Mouse (Mus musculus) effector memory CD4-positive, alpha-beta T cell, adult 5 months (primary cell): ENCODE results near the gene Btbd18. TPM values are rescaled to one million over a fixed set of nuclear protein-coding genes. Genes with fewer than 3 reads are reported as not detected.

Experiments used
- polyA plus RNA-seq: library from polyadenylated mRNA; unstranded; fragments of 100-300 nt; shearing (Covaris generic); gene quantifications from one replicate; pipeline ENCODE4 v1.2.1, GENCODE M21; 2017

Gene Btbd18
- not detected for polyA plus RNA-seq

DNA sequence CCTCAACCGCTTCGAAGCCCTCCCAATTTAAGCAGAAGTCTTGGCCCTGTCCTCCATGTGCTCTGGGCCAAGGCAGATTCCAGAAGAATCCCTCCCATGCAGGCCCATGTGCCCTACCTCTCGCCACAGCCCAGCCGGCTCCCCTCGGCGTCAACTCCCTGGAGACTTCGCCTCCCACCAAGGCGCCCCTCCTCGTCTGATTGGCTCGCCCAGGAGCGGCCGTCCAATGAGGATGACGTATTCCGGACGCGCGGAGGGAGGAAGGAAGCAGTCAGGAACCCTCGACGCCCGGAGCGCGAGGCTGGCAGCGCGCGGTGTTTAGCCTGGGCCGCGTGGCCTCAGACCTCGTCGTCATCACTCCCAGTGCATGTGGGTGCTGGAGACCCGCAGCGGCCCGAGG lies at the start of gene Btbd18:
Btbd18 (plus strand) TSS at position 274 of the 400 bp plus-strand sequence.

GRCm38 (mm10) chr2:84650464-84651195 lies 8.2 kb upstream of the Btbd18 start, which contains the start of gene Ctnnd1:
Ctnnd1 (minus strand) TSS chr2:84650765.

DNA sequence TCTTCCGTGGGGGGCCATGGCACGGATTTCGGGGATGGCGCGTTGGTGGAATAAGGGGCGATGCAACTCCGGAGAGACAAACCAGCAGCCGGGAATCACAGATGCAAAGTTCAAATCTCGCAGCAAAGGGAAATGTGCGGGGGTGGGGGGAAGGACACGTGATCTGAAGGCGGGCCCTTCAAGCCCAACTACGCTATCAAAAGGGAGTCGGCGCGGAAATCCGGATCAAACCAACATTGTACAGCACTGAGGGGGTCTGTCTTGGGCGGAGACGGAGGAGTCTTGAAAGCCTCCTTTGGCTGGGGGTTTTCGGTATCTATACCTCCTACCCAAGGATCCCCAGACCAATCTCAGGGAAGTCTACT lies 11.7 kb downstream of the Btbd18 start, which contains the start of gene Selenoh:
Selenoh (minus strand) TSS at position 202 of the 365 bp plus-strand sequence.

GRCm38 (mm10) chr2:84677968-84678880 lies 19.3 kb downstream of the Btbd18 start, which contains the start of the genes Gm28635 and Med19:
Gm28635 (minus strand) TSS chr2:84678041.
Med19 (plus strand) TSS chr2:84678402.

DNA sequence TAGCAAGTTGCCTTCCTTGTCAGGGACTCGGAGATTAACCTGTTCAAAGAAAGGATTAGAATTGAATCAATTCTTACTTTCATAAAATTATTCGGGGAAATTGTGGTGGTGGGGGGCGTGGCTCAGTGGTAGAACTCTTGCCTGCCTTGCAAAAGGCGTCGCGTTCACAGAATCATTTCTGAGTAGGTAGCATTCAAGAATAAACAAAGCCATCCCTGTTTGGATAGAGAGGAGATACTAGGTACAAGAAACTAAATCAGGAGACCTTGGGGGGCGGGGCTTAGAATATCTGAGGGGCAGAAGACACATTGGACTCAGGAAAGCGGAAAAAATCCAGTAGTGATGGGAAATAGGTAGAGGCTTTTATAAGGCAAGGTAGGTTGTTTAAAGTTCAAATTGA lies 20.1 kb downstream of the Btbd18 start, which contains the start of gene Tmx2:
Tmx2 (minus strand) TSS at position 125 of the 400 bp plus-strand sequence.

GRCm38 (mm10) chr2:84714811-84715561 lies 56.1 kb downstream of the Btbd18 start, which contains the start of gene Zdhhc5:
Zdhhc5 (minus strand) TSS chr2:84715180.

Other genes with a start within 250 kb of the Btbd18 start
- gene Calcrl, start 233.7 kb upstream of the Btbd18 start, polyA plus RNA-seq = 27.4 TPM
- 3.7 TPM for gene Tfpi, start 182.3 kb upstream of the Btbd18 start, polyA plus RNA-seq
- gene Ctnnd1, start 8.3 kb upstream of the Btbd18 start, polyA plus RNA-seq = 0.29 TPM
- gene Selenoh, start 11.7 kb downstream of the Btbd18 start, polyA plus RNA-seq = 49.8 TPM
- gene Gm28635, start 19.0 kb downstream of the Btbd18 start, polyA plus RNA-seq = not detected
- 14.3 TPM for gene Med19, start 19.3 kb downstream of the Btbd18 start, polyA plus RNA-seq
- gene Tmx2, start 20.1 kb downstream of the Btbd18 start, polyA plus RNA-seq = 45.2 TPM
- 50.4 TPM for gene Zdhhc5, start 56.1 kb downstream of the Btbd18 start, polyA plus RNA-seq
- gene Clp1, start 68.3 kb downstream of the Btbd18 start, polyA plus RNA-seq = 75.6 TPM
- 1.5 TPM for gene Ypel4, start 75.0 kb downstream of the Btbd18 start, polyA plus RNA-seq
- not detected for gene Gm19426, start 84.6 kb downstream of the Btbd18 start, polyA plus RNA-seq
- not detected for gene Serping1, start 116.4 kb downstream of the Btbd18 start, polyA plus RNA-seq
- gene Ube2l6, start 139.7 kb downstream of the Btbd18 start, polyA plus RNA-seq = 3.2 TPM
- not detected for gene Smtnl1, start 163.6 kb downstream of the Btbd18 start, polyA plus RNA-seq
- gene Timm10, start 167.9 kb downstream of the Btbd18 start, polyA plus RNA-seq = 13.5 TPM
- 11.1 TPM for gene Slc43a1, start 179.8 kb downstream of the Btbd18 start, polyA plus RNA-seq
- gene Rtn4rl2, start 227.6 kb downstream of the Btbd18 start, polyA plus RNA-seq = not detected